Mouse (Mus musculus): ENCODE data around the gene Saa3. TPM values are rescaled to one million over a fixed set of nuclear protein-coding genes. Genes with fewer than 3 reads are reported as not detected.

Saa3 gene
- total and polyA plus RNA-seq, 3 experiments = not detected

GRCm38 (mm10) chr7:46665236-46665635 is 50.3 kb downstream of the Saa3 start:
- H3K27ac ChIP-seq (ENCODE audit: insufficient read depth, low read depth) = no peak overlapping the region
- dilution Hi-C loops (cut with MboI; ENCODE audit: extremely low pct_ligation_motif_present, extremely low pct_unique_long_range_greater_than_20kb, low sequenced_read_pairs) = no loop called here
- H3K79me2 ChIP-seq (replicated peaks; ENCODE audit: control insufficient read depth, extremely low read depth, insufficient read depth, poor library complexity, severe bottlenecking) = no peaks in the 10 kb centered on the region
- H3K36me3 ChIP-seq (replicated peaks in 1 of 2; ENCODE audit: control insufficient read depth in 1 of 2, insufficient read depth in 1 of 2, low read length in 1 of 2) = no peaks in the 10 kb centered on the region
- TF ChIP-seq NELFE (IDR thresholded peaks at IDR 0.05; ENCODE audit: low read depth, low read length) (no peak), PAX5 (IDR thresholded peaks at IDR 0.05; ENCODE audit: low read length) (no peak), JUN (IDR thresholded peaks at IDR 0.05; ENCODE audit: insufficient read depth, low read depth, low read length) (no peak), MAX (IDR thresholded peaks at IDR 0.05; ENCODE audit: low read length) (peak; percentile 77), E2F4 (IDR thresholded peaks at IDR 0.05; ENCODE audit: insufficient replicate concordance, low read depth, low read length) (no peak), MAFK (IDR thresholded peaks at IDR 0.05; ENCODE audit: insufficient replicate concordance, low read length) (no peak), RCOR1 (conservative IDR thresholded peaks at IDR 0.05; ENCODE audit: low read depth, low read length) (no peak), KAT2A (IDR thresholded peaks at IDR 0.05; ENCODE audit: insufficient replicate concordance, low read length) (no peak), ZNF384 (IDR thresholded peaks at IDR 0.05; ENCODE audit: low read depth, low read length) (no peak), GABPA (IDR thresholded peaks at IDR 0.05; ENCODE audit: insufficient replicate concordance, low read depth, low read length) (no peak), UBTF (IDR thresholded peaks at IDR 0.05; ENCODE audit: low read depth, low read length) (no peak), ELF1 (IDR thresholded peaks at IDR 0.05; ENCODE audit: low read depth, low read length) (no peak), USF1 (IDR thresholded peaks at IDR 0.05; ENCODE audit: low read depth, low read length) (no peak), RAD21 (IDR thresholded peaks at IDR 0.05; ENCODE audit: low read depth, low read length) (peak; percentile 51), ZC3H11A (IDR thresholded peaks at IDR 0.05; ENCODE audit: low read depth, low read length) (no peak), MYC (IDR thresholded peaks at IDR 0.05; ENCODE audit: low read depth, low read length) (peak; percentile 89), MAZ (IDR thresholded peaks at IDR 0.05; ENCODE audit: low read depth, low read length) (no peak), TCF12 (IDR thresholded peaks at IDR 0.05; ENCODE audit: low read depth, low read length) (no peak), IRF4 (IDR thresholded peaks at IDR 0.05; ENCODE audit: low read depth, low read length) (no peak), SMC3 (IDR thresholded peaks at IDR 0.05; ENCODE audit: low read depth, low read length) (peak; percentile 70), POLR2AphosphoS2 (IDR thresholded peaks at IDR 0.05; ENCODE audit: low read depth, low read length) (no peak), MEF2A (IDR thresholded peaks at IDR 0.05; ENCODE audit: borderline replicate concordance, low read depth, low read length) (no peak), JUND (conservative IDR thresholded peaks at IDR 0.05; ENCODE audit: low read depth, low read length) (no peak), CHD1 (IDR thresholded peaks at IDR 0.05; ENCODE audit: low read depth, low read length) (no peak), MXI1 (IDR thresholded peaks at IDR 0.05; ENCODE audit: low read depth, low read length) (peak; percentile 55), ETS1 (conservative IDR thresholded peaks at IDR 0.05; ENCODE audit: low read depth, low read length) (no peak), BHLHE40 (IDR thresholded peaks at IDR 0.05; ENCODE audit: low read depth, low read length) (no peak), EP300 (IDR thresholded peaks at IDR 0.05; ENCODE audit: low read length) (no peak), USF2 (conservative IDR thresholded peaks at IDR 0.05; ENCODE audit: low read depth, low read length) (no peak), HCFC1 (IDR thresholded peaks at IDR 0.05; ENCODE audit: low read depth, low read length) (no peak), SIN3A (IDR thresholded peaks at IDR 0.05; ENCODE audit: low read length) (no peak), NRF1 (IDR thresholded peaks at IDR 0.05; ENCODE audit: low read depth, low read length) (no peak), CTCF (conservative IDR thresholded peaks at IDR 0.05 in 1 of 2, IDR thresholded peaks at IDR 0.05 in 1 of 2; ENCODE audit: low read depth in 2 of 2, low read length in 2 of 2) (peak; percentile 79 to 81), ZKSCAN1 (IDR thresholded peaks at IDR 0.05; ENCODE audit: borderline replicate concordance, low read depth, low read length) (no peak), ZMIZ1 (IDR thresholded peaks at IDR 0.05; ENCODE audit: low read depth, low read length) (no peak), TBP (conservative IDR thresholded peaks at IDR 0.05; ENCODE audit: low read depth, low read length) (no peak), POLR2A (IDR thresholded peaks at IDR 0.05; ENCODE audit: low read depth, low read length) (no peak)
- H3K4me1 ChIP-seq (ENCODE audit: control insufficient read depth in 1 of 2, insufficient read depth in 2 of 2) = peaks cover 2 to 6% of the 10 kb centered on the region in 2 experiments; a peak in 3 of 4 replicates
- peaks cover 14% of the 10 kb centered on the region for H3K27me3 ChIP-seq (replicated peaks)
- no peak overlapping the region for H3K4me3 ChIP-seq (replicated peaks in 1 of 3; ENCODE audit: low read depth in 2 of 3, low read length in 2 of 3, poor library complexity in 1 of 3)
- H3K9me3 ChIP-seq (replicated peaks; ENCODE audit: low read length) = no peaks in the 10 kb centered on the region
- peak; percentile 42 for DNase-seq (ENCODE audit: extremely low read depth)
- H3K9ac ChIP-seq (ENCODE audit: insufficient read depth, low read depth) = no peak overlapping the region
- H3K4me2 ChIP-seq (ENCODE audit: insufficient read depth, low read depth, poor library complexity, severe bottlenecking) = peak overlapping the region; percentile 48; the same call in 1 of the 2 replicates
- in situ Hi-C loops (cut with MboI; ENCODE audit: low pct_ligation_motif_present, low pct_unique_long_range_greater_than_20kb, low sequenced_read_pairs) = no loop called here
